Mouse (Mus musculus) kidney, postnatal 14 days (tissue): ENCODE results near the gene Nectin2.

ENCODE experiments used
- DNase-seq: peaks from one replicate; pipeline ENCODE4 v3.0.0; 2022; ENCODE audit warnings: mixed read lengths

Nectin2 gene

DNA sequence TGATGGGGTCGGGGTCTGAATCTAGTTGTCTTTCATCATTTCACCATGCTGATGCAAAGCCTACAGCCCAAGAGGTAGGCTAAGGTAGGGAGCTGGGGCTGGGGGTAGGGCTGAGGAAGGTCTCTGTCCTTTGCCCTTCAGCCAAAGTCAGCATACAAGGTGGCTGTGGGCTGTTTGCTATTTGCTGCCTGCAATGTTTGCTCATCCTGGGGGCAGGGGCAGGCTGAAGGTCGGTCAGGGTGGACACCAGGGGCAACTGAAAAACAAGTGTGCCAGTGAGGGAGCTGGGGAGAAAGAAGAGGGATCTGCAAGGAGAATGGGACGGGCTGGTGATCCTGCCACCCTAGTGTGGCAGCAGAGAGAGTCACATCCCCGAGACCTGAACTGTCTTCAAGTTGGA is 64.9 kb downstream of the Nectin2 start:
- DNase-seq, result no peak

- DNase-seq, result no peak
These were observed 66.5 kb downstream of the Nectin2 start for GRCm38 (mm10) chr7:19683771-19684201.

- DNase-seq, result no peak
These were observed 67.3 kb downstream of the Nectin2 start for GRCm38 (mm10) chr7:19682979-19683378.

DNA sequence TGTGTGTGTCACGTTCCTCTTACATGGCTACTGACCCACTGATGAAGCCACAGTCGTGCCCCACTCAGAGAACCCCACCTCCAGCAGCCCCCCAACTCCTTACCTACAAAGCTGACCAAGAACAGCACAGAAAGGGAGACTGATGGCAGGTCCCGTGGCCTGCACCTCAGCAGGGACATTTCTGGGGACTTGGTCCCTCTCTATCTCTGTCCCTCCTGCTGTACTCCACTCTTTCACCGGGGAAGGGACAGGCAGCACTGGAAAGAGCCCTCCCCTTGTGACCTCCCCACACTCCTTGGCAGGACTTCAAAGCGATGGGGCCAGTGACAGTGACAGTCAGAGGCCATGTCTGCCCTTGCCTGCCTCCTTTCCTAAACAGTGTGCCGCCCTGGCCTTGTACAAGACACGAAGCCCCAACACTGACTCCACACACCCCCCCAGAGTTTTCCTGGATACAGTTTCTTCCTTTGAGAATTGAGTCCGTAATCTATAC is 69.0 kb downstream of the Nectin2 start, which contains the start of the genes Gm44805 and Apoc4:
Gm44805 (minus strand) TSS at position 222 of the 493 bp plus-strand sequence.
Apoc4 (minus strand) TSS at position 278 of the 493 bp plus-strand sequence.
- no peak for DNase-seq

- DNase-seq, result no peak
These were observed 69.6 kb downstream of the Nectin2 start for GRCm38 (mm10) chr7:19680702-19681101.

GRCm38 (mm10) chr7:19678901-19679300 is 71.4 kb downstream of the Nectin2 start:
- DNase-seq, result no peak

GRCm38 (mm10) chr7:19677872-19678271 is 72.4 kb downstream of the Nectin2 start, which contains the start of gene Apoc2:
Gene Apoc2, minus strand, starts transcription at chr7:19677941.
- DNase-seq, result no peak

- no peak for DNase-seq
These were observed 73.6 kb downstream of the Nectin2 start for GRCm38 (mm10) chr7:19676662-19677061.

- DNase-seq, result no peak
These were observed 74.5 kb downstream of the Nectin2 start for GRCm38 (mm10) chr7:19675824-19676223.

GRCm38 (mm10) chr7:19673083-19673699 is 77.1 kb downstream of the Nectin2 start:
- DNase-seq, result no peak

DNA sequence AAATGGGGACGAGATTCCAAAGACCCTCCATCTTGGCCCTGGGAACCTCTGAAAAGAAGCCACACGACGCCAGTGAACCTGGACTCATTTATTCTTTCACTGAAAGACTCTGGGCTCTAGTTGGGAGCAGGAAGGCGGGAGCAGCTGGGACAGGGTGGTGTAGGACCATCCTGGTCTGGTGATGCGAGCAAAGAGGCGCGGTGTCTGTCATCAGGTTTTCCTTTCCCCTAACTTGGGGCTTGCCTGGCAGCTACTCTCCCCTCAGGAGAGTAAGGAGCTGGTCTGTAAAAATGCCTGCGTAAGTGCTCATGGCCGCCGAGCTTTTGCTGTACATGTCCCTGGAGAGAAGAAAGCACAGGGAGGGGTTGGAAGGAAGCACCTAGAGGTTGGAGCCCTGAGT is 78.8 kb downstream of the Nectin2 start:
- no peak for DNase-seq

DNA sequence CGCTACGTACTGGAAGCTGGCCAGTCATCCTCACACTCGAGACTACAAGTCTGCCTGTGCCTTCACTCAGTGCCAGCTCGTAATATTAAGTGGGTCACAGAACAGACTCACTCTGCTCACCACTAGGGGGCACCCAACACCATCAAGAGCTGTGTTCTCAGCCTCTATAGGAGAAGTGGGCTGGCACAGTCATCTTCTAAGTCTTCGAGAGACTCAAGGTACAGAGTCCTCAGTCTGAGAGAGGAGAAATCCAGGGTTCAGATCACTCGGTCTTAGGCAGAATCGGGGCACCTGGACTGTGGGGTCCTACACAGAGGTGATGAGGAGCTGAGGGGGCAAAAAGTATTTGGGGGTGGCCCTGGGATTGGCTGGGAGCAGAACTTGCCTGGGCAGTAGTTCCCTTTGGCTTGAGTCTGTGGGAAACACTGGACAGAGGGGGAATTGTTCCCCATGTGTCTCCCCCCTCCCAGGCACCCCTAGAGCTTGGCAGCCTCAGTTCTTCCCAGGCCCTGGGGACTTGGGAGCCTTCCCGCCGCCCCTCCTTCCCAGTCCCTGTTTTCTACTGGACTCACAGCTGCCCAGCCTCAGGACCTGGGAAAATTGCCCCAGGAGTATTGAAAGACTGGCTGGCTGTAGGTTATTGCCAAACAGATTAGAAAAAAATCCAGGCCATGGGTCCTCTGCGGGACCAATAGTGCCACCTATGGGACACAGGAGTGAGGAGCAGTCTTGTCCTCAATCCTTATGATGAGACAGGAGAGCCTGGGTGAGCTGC is 81.1 kb downstream of the Nectin2 start:
- peak; percentile 95 for DNase-seq

GRCm38 (mm10) chr7:19667434-19667833 is 82.8 kb downstream of the Nectin2 start:
- no peak for DNase-seq

DNA sequence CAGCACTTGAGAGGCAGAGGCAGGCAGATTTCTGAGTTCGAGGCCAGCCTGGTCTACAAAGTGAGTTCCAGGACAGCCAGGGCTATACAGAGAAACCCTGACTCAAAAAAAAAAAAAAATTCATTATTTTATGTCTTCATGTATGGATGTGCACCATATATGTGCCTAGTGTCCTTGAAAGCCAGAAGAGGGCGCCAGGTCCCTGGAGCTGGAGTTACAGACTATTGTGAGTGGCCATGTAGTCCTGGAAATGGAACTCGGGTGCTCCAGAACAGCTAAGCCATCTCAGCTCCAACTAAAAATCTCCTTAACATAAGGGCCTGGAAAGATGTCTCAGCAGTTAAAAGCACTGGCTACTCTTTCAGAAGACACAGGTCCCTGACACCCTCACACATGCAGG is 83.5 kb downstream of the Nectin2 start:
- DNase-seq, result no peak
